In genomic region chr3:97394289-97394688, GRCm38 (mm10) we compare ENCODE assay signal across 10 mouse cellular contexts. TPM values are rescaled to one million over a fixed set of nuclear protein-coding genes. Genes with fewer than 3 reads are reported as not detected.
DNase-seq lines count a peak whose midpoint lies in the region; ATAC-seq and TF ChIP-seq lines count a peak whose summit lies in the region.
"Had no signal": no experiment of that assay in that cellular context is flagged by ENCODE, and none has a peak within 500 bp of the region (broad histone marks: within the 10 kb centered on the region; RNA-seq: fewer than 3 reads in every experiment).

No protein-coding gene starts in this region.

- TF ChIP-seq POLR2A in bone marrow, adult 2 months (IDR thresholded peaks at IDR 0.05; ENCODE audit: borderline replicate concordance, control insufficient read depth, low read depth, low read length), result no peak

- no peak overlapping the region for H3K27ac ChIP-seq in intestine, postnatal 0 days (ENCODE audit: low read depth, low read length)
- no peak overlapping the region for H3K27ac ChIP-seq in intestine, embryonic 16.5 days (ENCODE audit: low read length)
- no peak overlapping the region for H3K27ac ChIP-seq in bone marrow, adult 2 months (ENCODE audit: control insufficient read depth, insufficient read depth, low read depth, low read length, poor library complexity)
- no peak overlapping the region for H3K27ac ChIP-seq in lung, embryonic 16.5 days (ENCODE audit: low read length)
- H3K27ac ChIP-seq: heart, embryonic 15.5 days had no signal

- peak; percentile 52 for DNase-seq in CD4-positive, CD25-positive, alpha-beta regulatory T cell, adult 2 months (ENCODE audit: low read depth, low spot score)
- peak; percentile 53 for DNase-seq in 416B (ENCODE audit: low read depth)
- peak; percentile 57 for DNase-seq in testis, postnatal 10 days (ENCODE audit: low spot score)

- ATAC-seq in CD4-positive, CD25-positive, alpha-beta regulatory T cell, adult 4 months, result no peak
- no peak for ATAC-seq in intestine, postnatal 0 days
- ATAC-seq in intestine, embryonic 16.5 days, result no peak
- peak; percentile 38; the same call in 1 of the 2 replicates for ATAC-seq in lung, embryonic 16.5 days (ENCODE audit: low read depth)

- WGBS in intestine, postnatal 0 days, result 32% methylated on average over 1 of the region's 1 CpGs
- 17% methylated on average over 1 of the region's 1 CpGs for WGBS in intestine, embryonic 16.5 days
- WGBS in bone marrow, adult 2 months, result 8% methylated on average over 1 of the region's 1 CpGs
- 14% methylated on average over 1 of the region's 1 CpGs for WGBS in lung, embryonic 16.5 days

- no peak overlapping the region for H3K4me3 ChIP-seq in intestine, postnatal 0 days (ENCODE audit: low read depth, low read length)
- H3K4me3 ChIP-seq in intestine, embryonic 16.5 days (ENCODE audit: low read length), result no peak overlapping the region
- H3K4me3 ChIP-seq in bone marrow, adult 2 months (replicated peaks; ENCODE audit: control insufficient read depth, low read depth, low read length), result no peak overlapping the region
- no peak overlapping the region for H3K4me3 ChIP-seq in lung, embryonic 16.5 days (ENCODE audit: low read length)
- H3K4me3 ChIP-seq: heart, embryonic 15.5 days had no signal

- H3K27me3 ChIP-seq in intestine, postnatal 0 days (replicated peaks; ENCODE audit: control insufficient read depth, insufficient read depth, low read length), result no peaks in the 10 kb centered on the region
- no peaks in the 10 kb centered on the region for H3K27me3 ChIP-seq in intestine, embryonic 16.5 days (replicated peaks; ENCODE audit: control insufficient read depth, insufficient read depth, low read length)
- H3K27me3 ChIP-seq in lung, embryonic 16.5 days (ENCODE audit: control insufficient read depth, insufficient read depth, low read depth, low read length), result no peaks in the 10 kb centered on the region
- H3K27me3 ChIP-seq: heart, embryonic 15.5 days had no signal

- no peak overlapping the region for H3K9ac ChIP-seq in intestine, postnatal 0 days (ENCODE audit: low read depth, low read length)
- no peak overlapping the region for H3K9ac ChIP-seq in intestine, embryonic 16.5 days (ENCODE audit: low read depth, low read length)
- no peak overlapping the region for H3K9ac ChIP-seq in lung, embryonic 16.5 days (ENCODE audit: low read length)
- H3K9ac ChIP-seq: heart, embryonic 15.5 days had no signal

- H3K4me2 ChIP-seq in intestine, postnatal 0 days (replicated peaks; ENCODE audit: low read depth), result no peak overlapping the region
- no peak overlapping the region for H3K4me2 ChIP-seq in intestine, embryonic 16.5 days (ENCODE audit: low read depth, low read length)
- H3K4me2 ChIP-seq in lung, embryonic 16.5 days (ENCODE audit: low read depth, low read length), result no peak overlapping the region
- H3K4me2 ChIP-seq: heart, embryonic 15.5 days had no signal

- H3K4me1 ChIP-seq in intestine, postnatal 0 days (replicated peaks; ENCODE audit: control insufficient read depth, insufficient read depth, low read length), result no peaks in the 10 kb centered on the region
- H3K4me1 ChIP-seq in intestine, embryonic 16.5 days (ENCODE audit: control insufficient read depth, insufficient read depth, low read length), result no peaks in the 10 kb centered on the region
- no peaks in the 10 kb centered on the region for H3K4me1 ChIP-seq in bone marrow, adult 2 months (ENCODE audit: control insufficient read depth, insufficient read depth, low read length)
- H3K4me1 ChIP-seq in lung, embryonic 16.5 days (replicated peaks; ENCODE audit: control insufficient read depth, insufficient read depth, low read length), result no peaks in the 10 kb centered on the region
- H3K4me1 ChIP-seq: heart, embryonic 15.5 days had no signal

- H3K36me3 ChIP-seq in intestine, postnatal 0 days (ENCODE audit: control insufficient read depth, insufficient read depth), result no peaks in the 10 kb centered on the region
- no peaks in the 10 kb centered on the region for H3K36me3 ChIP-seq in intestine, embryonic 16.5 days (ENCODE audit: control insufficient read depth, insufficient read depth, low read length)
- H3K36me3 ChIP-seq in lung, embryonic 16.5 days (ENCODE audit: control insufficient read depth, insufficient read depth, low read length), result no peaks in the 10 kb centered on the region
- H3K36me3 ChIP-seq: heart, embryonic 15.5 days had no signal

- H3K9me3 ChIP-seq in intestine, postnatal 0 days (ENCODE audit: control insufficient read depth), result no peaks in the 10 kb centered on the region
- no peaks in the 10 kb centered on the region for H3K9me3 ChIP-seq in intestine, embryonic 16.5 days (ENCODE audit: control insufficient read depth, low read length)
- H3K9me3 ChIP-seq in lung, embryonic 16.5 days (ENCODE audit: control insufficient read depth, low read length), result no peaks in the 10 kb centered on the region
- H3K9me3 ChIP-seq: heart, embryonic 15.5 days had no signal

- peak; percentile 83 for TF ChIP-seq CTCF in intestine, postnatal 0 days (IDR thresholded peaks at IDR 0.05; ENCODE audit: low read depth)
- peak; percentile 59 for TF ChIP-seq CTCF in bone marrow, adult 2 months (IDR thresholded peaks at IDR 0.05; ENCODE audit: control insufficient read depth, insufficient read depth, low read length)

RNA-seq across cellular contexts. Expression of gene Olfr1402, which starts 27.5 kb away (rescaled TPM):
- not detected for polyA plus RNA-seq in CD4-positive, CD25-positive, alpha-beta regulatory T cell, adult 4 months (2017; shearing (Covaris generic))
- not detected in 2 replicates for polyA plus RNA-seq in intestine, postnatal 0 days (2015; fragmentation: Nextera tagmentation; extraction: Ambion mirVana)
- not detected in 2 replicates for polyA plus RNA-seq in intestine, embryonic 16.5 days (2015; fragmentation: Nextera tagmentation; extraction: Ambion mirVana)
- 0.23 and 0.37 TPM in 2 replicates for polyA plus RNA-seq in bone marrow, adult 2 months (2011; ENCODE audit: insufficient read depth, insufficient read length, low replicate concordance, missing spikeins)
- not detected in 2 replicates for polyA plus RNA-seq in lung, embryonic 16.5 days (2015; fragmentation: Nextera tagmentation; extraction: Ambion mirVana)
- polyA plus RNA-seq: C2C12; heart, embryonic 15.5 days had no signal
